Mouse (Mus musculus) ES-E14 (cell line): ENCODE measurements at regions not wholly inside any gene's neighbourhood (a gene's known extent, or its start where the extent isn't known, plus 50 kb on each side); places are given as distances from the start of the nearest gene placed in this dataset.

Experiments used
- CHD2 ChIP-seq: IDR thresholded peaks from 2 replicates; pipeline ENCODE4 v1.6.1; 2014; ENCODE audit warnings: mild to moderate bottlenecking, low read depth, low read length, inconsistent platforms
- HCFC1 ChIP-seq: IDR thresholded peaks from 2 replicates; pipeline ENCODE4 v1.6.1; 2012; ENCODE audit warnings: low read length, inconsistent platforms, borderline replicate concordance; ENCODE audit not compliant: insufficient read depth
- ZC3H11A ChIP-seq: IDR thresholded peaks from 2 replicates; pipeline ENCODE4 v1.6.1; 2012; ENCODE audit warnings: low read depth, mild to moderate bottlenecking, inconsistent platforms, low read length, borderline replicate concordance

GRCm38 (mm10) chr1:25894169-25894568 lies 64.7 kb upstream of the Adgrb3 start:
- no peak for TF ChIP-seq ZC3H11A
- TF ChIP-seq HCFC1 = no peak
- TF ChIP-seq CHD2 = no peak
